Mouse (Mus musculus) left cerebral cortex, postnatal 4 days (tissue): Measurements from ENCODE around the gene Pllp. TPM values are rescaled to one million over a fixed set of nuclear protein-coding genes. Genes with fewer than 3 reads are reported as not detected.

ENCODE experiments used
- DNase-seq: peaks from one replicate; pipeline ENCODE4 v3.0.0-alpha.2; 2022
- intact Hi-C: fragments of 180-260 bp; cut with DNase I; formaldehyde crosslinking; loops from one replicate; pipeline ENCODE4 v1.15.1; 2025
- total RNA-seq, 2 experiments: library from RNA; stranded (reverse); gene quantifications; 2 replicates each; pipeline ENCODE4 v1.2.3; 2021

Gene Pllp
- total RNA-seq, 2 experiments from 2014 or later = 7.3 to 8.5 TPM

- intact Hi-C loops = no loop called here
- no peak for DNase-seq
Observed at GRCm38 (mm10) chr8:94658031-94658430, 38.0 kb downstream of the Pllp start.

- intact Hi-C loops = no loop called here
- DNase-seq = no peak
Observed at GRCm38 (mm10) chr8:94654994-94655393, 41.1 kb downstream of the Pllp start.

DNA sequence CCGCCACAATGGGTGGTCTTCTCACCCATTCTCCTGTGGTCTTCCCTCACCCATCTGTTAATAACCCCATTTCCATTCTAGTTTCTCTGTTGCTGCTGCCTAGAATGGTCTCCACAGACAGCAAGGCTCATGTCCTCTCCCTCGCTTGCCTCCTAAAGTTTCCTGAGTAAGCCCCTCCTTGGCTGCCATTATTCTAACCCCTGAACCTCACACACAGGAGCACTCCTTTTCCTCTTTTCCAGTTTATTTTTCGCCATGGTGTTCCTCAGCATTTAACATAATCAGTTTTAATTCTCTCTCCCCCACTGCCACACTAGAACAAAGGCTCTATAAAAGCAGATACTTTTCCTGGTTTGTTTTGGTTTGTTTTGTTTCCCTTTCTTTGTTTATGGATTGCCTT is 43.1 kb downstream of the Pllp start:
- intact Hi-C loops = no loop called here
- no peak for DNase-seq

DNA sequence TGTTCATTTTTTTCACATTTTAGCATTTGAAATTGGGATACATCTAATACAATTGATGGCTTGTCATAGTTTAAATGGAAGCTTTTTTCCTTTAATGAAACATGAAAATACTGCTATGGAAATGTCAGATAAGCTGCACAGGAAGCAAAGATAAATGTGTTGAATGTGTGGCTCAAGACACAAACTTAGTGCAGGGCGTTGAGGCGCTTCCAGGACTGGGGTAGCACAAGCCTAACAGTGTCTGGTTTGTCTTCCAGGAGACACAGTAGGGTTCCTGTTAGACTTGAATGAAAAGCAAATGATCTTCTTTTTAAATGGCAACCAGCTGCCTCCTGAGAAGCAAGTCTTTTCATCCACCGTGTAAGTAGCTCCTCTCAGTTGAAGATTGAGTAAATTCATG is 46.6 kb downstream of the Pllp start:
- intact Hi-C loops = no loop called here
- no peak for DNase-seq

GRCm38 (mm10) chr8:94646165-94646564 is 49.9 kb downstream of the Pllp start:
- DNase-seq = no peak
- intact Hi-C loops = no loop called here

DNA sequence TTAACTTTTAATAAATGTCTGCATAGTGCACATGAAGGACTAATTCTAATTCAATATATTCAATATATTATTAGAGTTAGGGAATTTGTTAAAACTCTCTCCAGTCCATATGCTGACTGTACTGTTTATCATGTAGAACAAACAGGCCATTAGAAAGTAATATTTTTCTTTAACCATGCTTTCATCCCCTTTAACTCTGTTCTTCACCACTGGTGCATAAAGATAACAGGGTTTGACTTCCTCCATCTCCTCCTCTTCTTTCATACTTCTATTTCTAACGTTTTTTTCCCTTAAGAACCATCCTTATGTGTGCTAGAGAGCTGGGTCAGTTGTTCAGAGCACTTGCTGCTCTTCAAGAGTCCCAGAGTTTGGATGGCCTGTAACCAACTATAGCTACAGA is 50.9 kb downstream of the Pllp start:
- no peak for DNase-seq
- intact Hi-C loops = no loop called here

DNA sequence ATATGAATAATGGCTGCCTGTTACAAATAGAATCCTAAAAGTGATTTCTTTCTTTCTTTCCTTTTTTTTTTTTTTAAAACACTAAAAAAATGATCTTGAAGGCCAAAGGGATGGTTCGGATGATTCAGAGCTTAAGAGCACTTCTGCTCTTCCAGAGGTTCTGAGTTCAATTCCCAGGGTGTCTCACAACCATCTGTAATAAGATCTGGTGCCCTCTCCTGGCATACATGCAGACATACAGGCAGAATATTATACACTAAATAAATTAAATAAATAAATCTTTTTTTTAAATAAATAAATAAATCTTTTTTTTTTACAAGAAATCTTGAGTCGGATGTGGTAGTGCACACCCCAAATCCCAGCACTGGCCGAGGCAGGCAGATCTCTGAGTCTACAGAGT is 54.1 kb downstream of the Pllp start:
- no peak for DNase-seq
- intact Hi-C loops = no loop called here

DNA sequence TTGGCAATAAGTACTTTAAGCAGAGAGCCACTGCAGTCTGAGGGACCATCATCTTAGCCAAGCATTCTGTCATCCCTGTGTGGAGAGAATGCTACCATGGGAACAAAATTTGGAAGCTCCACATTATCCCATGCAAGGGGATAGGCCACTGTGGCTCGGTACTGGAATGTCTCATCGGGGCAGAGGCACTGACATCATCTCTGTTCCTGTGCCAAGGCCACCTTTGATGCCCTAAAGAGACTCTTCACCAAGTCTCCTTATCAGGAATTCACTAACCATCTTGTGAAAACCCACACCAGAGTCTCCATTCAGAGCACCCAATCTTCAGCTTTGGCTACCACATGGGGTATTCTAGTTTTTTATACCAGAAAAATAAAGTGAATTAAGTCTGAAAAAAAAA is 54.9 kb downstream of the Pllp start:
- intact Hi-C loops = no loop called here
- DNase-seq = no peak

DNA sequence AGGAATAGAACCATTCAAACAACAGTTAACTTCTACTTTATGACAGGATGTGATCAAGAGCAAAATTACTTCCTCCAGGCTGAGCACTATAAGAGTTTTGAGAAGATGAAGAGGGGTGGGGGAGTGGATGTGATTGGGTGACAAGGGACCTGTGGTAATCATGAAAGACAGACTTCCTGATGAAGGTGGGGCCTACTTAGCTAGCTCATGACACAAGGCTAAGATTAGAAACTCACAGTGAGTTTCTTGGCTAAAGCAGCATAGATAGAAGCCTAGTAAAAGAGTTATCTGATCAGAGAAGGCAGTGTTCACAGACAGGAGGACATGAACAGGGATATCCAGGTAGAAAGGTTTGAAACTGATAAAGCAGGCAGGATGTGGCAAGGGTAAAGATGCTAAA is 61.9 kb downstream of the Pllp start:
- intact Hi-C loops = no loop called here
- no peak for DNase-seq

- intact Hi-C loops = no loop called here
- DNase-seq = no peak
Observed at GRCm38 (mm10) chr8:94633564-94634194, 62.4 kb downstream of the Pllp start.

Other genes with a start within 250 kb of the Pllp start
- gene Cpne2, start 163.3 kb downstream of the Pllp start, total RNA-seq = 10 to 100 TPM; 56.9 to 67.4 TPM
- gene Rspry1, start 94.3 kb downstream of the Pllp start, total RNA-seq = 10 to 100 TPM; 42.9 to 47.7 TPM
- gene Fam192a, start 94.3 kb downstream of the Pllp start, total RNA-seq = 10 to 100 TPM; 39.0 to 54.3 TPM
- gene Arl2bp, start 29.7 kb downstream of the Pllp start, total RNA-seq = 100 to 1,000 TPM; 134 to 140 TPM
- gene Ccl22, start 49.3 kb upstream of the Pllp start, total RNA-seq = not detected
- gene Cx3cl1, start 75.7 kb upstream of the Pllp start, total RNA-seq = 100 to 1,000 TPM in 1 of 2 experiments, 10 to 100 TPM in 1; 88.5 to 111 TPM
- gene Ccl17, start 114.2 kb upstream of the Pllp start, total RNA-seq = 1 to 10 TPM; 2.4 to 2.8 TPM
- 10 to 100 TPM; 41.8 to 42.4 TPM for gene Coq9, start 142.0 kb upstream of the Pllp start, total RNA-seq
- 10 to 100 TPM; 84.3 to 84.6 TPM for gene Ciapin1, start 142.1 kb upstream of the Pllp start, total RNA-seq
- gene Polr2c, start 161.2 kb upstream of the Pllp start, total RNA-seq = 10 to 100 TPM; 53.6 to 63.3 TPM
- 100 to 1,000 TPM; 181 to 191 TPM for gene Dok4, start 180.1 kb upstream of the Pllp start, total RNA-seq
- 1 to 10 TPM; 4.9 to 5.5 TPM for gene Ccdc102a, start 221.8 kb upstream of the Pllp start, total RNA-seq
- gene Adgrg5, start 227.4 kb upstream of the Pllp start, total RNA-seq = under 1 TPM in 1 of 2 experiments, not detected in 1; 0.74 TPM